Mouse (Mus musculus): ENCODE data around the gene Trpc2. TPM values are rescaled to one million over a fixed set of nuclear protein-coding genes. Genes with fewer than 3 reads are reported as not detected.
"Not testable (repeated sequence)": the region's sequence is repeated elsewhere in the genome, so short reads cannot be mapped to it uniquely, and the experiment has no call there.

The Trpc2 gene
- total RNA-seq (2014; fragmentation: Nextera tagmentation) = not detected in 2 replicates
- total RNA-seq (2017) = 0.80 and 1.0 TPM in 2 replicates

GRCm38 (mm10) chr7:102082816-102083215, at the start of gene Trpc2:
Gene Trpc2, plus strand, starts transcription at chr7:102083116.
- ATAC-seq (replicated peaks; ENCODE audit: low FRiP score, low TSS enrichment, poor library complexity, severe bottlenecking) = no peak

- ATAC-seq (replicated peaks; ENCODE audit: low FRiP score, low TSS enrichment, poor library complexity, severe bottlenecking) = no peak
Measured at GRCm38 (mm10) chr7:102034904-102035303, 48.0 kb upstream of the Trpc2 start.

- no peak for ATAC-seq (replicated peaks; ENCODE audit: low FRiP score, low TSS enrichment, poor library complexity, severe bottlenecking)
Measured at GRCm38 (mm10) chr7:102035534-102035933, 47.4 kb upstream of the Trpc2 start.

GRCm38 (mm10) chr7:102037318-102037717, 45.6 kb upstream of the Trpc2 start:
- ATAC-seq (replicated peaks; ENCODE audit: low FRiP score, low TSS enrichment, poor library complexity, severe bottlenecking) = no peak

GRCm38 (mm10) chr7:102042314-102042713, 40.6 kb upstream of the Trpc2 start:
- no peak for ATAC-seq (replicated peaks; ENCODE audit: low FRiP score, low TSS enrichment, poor library complexity, severe bottlenecking)

- not testable (repeated sequence) for ATAC-seq (replicated peaks; ENCODE audit: low FRiP score, low TSS enrichment, poor library complexity, severe bottlenecking)
Measured at GRCm38 (mm10) chr7:102048524-102048923, 34.4 kb upstream of the Trpc2 start.

- no peak for ATAC-seq (replicated peaks; ENCODE audit: low FRiP score, low TSS enrichment, poor library complexity, severe bottlenecking)
Measured at GRCm38 (mm10) chr7:102061353-102061752, 21.6 kb upstream of the Trpc2 start.

- ATAC-seq (replicated peaks; ENCODE audit: low FRiP score, low TSS enrichment, poor library complexity, severe bottlenecking) = no peak
Measured at GRCm38 (mm10) chr7:102062203-102062602, 20.7 kb upstream of the Trpc2 start.

GRCm38 (mm10) chr7:102063891-102064290, 19.0 kb upstream of the Trpc2 start:
- ATAC-seq (replicated peaks; ENCODE audit: low FRiP score, low TSS enrichment, poor library complexity, severe bottlenecking) = no peak

- ATAC-seq (replicated peaks; ENCODE audit: low FRiP score, low TSS enrichment, poor library complexity, severe bottlenecking) = no peak
Measured at GRCm38 (mm10) chr7:102064655-102065045, 18.3 kb upstream of the Trpc2 start.

- ATAC-seq (replicated peaks; ENCODE audit: low FRiP score, low TSS enrichment, poor library complexity, severe bottlenecking) = peak; percentile 98
Measured at GRCm38 (mm10) chr7:102065046-102065891, 17.6 kb upstream of the Trpc2 start, which contains the start of the genes Rnf121, Xndc1 and Xntrpc. Gene Rnf121, minus strand, starts transcription at chr7:102065469. Gene Xndc1, plus strand, starts transcription at chr7:102065511. Gene Xntrpc, plus strand, starts transcription at chr7:102065713.

- no peak for ATAC-seq (replicated peaks; ENCODE audit: low FRiP score, low TSS enrichment, poor library complexity, severe bottlenecking)
Measured at GRCm38 (mm10) chr7:102066363-102066762, 16.6 kb upstream of the Trpc2 start.

- ATAC-seq (replicated peaks; ENCODE audit: low FRiP score, low TSS enrichment, poor library complexity, severe bottlenecking) = peak; percentile 82
Measured at GRCm38 (mm10) chr7:102076714-102077296, 6.1 kb upstream of the Trpc2 start.

- ATAC-seq (replicated peaks; ENCODE audit: low FRiP score, low TSS enrichment, poor library complexity, severe bottlenecking) = no peak
Measured at GRCm38 (mm10) chr7:102078517-102078916, 4.4 kb upstream of the Trpc2 start.

- no peak for ATAC-seq (replicated peaks; ENCODE audit: low FRiP score, low TSS enrichment, poor library complexity, severe bottlenecking)
Measured at GRCm38 (mm10) chr7:102080311-102080710, 2.6 kb upstream of the Trpc2 start.

- ATAC-seq (replicated peaks; ENCODE audit: low FRiP score, low TSS enrichment, poor library complexity, severe bottlenecking) = no peak
Measured at GRCm38 (mm10) chr7:102081784-102082183, 1.1 kb upstream of the Trpc2 start.

GRCm38 (mm10) chr7:102084041-102084696, 1.3 kb downstream of the Trpc2 start:
- no peak for ATAC-seq (replicated peaks; ENCODE audit: low FRiP score, low TSS enrichment, poor library complexity, severe bottlenecking)

- no peak for ATAC-seq (replicated peaks; ENCODE audit: low FRiP score, low TSS enrichment, poor library complexity, severe bottlenecking)
Measured at GRCm38 (mm10) chr7:102087336-102087735, 4.4 kb downstream of the Trpc2 start.

GRCm38 (mm10) chr7:102099760-102100661, 17.1 kb downstream of the Trpc2 start:
- ATAC-seq (replicated peaks; ENCODE audit: low FRiP score, low TSS enrichment, poor library complexity, severe bottlenecking) = peak; percentile 69
